Mouse (Mus musculus) A20 (cell line): ENCODE measurements around the gene Ttc27.

Experiments
- DNase-seq: peaks from one replicate; pipeline ENCODE4 v3.0.0-alpha.2; 2011; ENCODE audit warnings: low read depth, low spot score

Ttc27 gene

DNA sequence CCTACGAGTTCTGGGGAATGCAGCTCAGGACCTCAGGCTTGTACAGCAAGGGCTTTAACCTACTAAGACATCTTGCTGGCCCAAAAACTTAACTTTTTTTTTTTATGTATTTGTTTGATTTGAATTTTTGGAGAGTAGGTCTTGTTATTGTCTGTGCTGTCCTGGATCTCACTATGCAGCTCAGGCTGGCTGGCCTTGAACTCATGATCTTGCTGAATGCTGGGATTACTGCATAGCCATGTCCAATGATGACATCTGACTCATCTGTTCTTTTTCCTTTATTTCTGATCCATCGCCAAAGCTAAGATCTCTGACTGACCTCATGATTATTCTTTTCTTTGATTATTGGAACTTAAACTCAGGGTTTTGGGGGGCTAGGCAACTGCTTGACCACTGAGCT lies 113.3 kb downstream of the Ttc27 start:
- DNase-seq: no peak

DNA sequence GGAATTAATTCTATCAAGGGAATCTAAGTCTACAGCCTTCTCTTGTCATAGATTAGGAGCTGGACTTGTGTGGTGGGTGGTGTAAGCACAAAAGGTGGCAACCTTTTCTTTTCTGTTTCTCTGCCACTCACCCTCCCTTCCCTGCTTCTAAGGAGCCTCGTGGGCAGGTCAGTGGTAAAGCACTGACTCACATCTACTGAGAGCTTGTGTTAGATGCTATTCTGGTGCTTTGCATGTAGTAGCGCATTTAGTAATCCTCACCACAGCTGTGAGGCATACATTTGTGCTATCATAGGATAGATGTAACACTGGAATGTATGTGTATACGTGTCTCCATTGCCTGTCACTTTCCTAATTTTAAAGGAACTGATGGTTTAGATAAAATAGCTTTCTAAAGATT lies 124.2 kb downstream of the Ttc27 start:
- no peak for DNase-seq

DNA sequence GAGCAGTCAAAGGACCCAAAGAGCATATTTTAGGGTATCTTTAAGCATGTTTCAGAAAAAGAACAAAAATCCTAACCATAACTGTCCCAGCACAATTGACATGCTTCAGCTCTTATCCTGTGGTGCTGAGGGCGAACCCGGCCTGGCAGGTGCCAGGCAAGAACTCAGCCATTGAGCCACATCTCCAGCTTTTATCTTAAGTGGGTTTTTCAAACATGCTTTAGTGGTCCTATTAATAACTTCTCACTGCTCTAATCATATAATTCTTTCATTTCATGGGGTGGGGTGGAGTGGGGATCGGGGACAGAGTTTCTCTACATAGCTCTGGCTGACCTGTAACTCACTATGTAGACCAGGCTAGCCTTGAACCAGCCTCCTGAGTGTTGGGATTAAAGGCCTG lies 125.1 kb downstream of the Ttc27 start:
- no peak for DNase-seq

DNA sequence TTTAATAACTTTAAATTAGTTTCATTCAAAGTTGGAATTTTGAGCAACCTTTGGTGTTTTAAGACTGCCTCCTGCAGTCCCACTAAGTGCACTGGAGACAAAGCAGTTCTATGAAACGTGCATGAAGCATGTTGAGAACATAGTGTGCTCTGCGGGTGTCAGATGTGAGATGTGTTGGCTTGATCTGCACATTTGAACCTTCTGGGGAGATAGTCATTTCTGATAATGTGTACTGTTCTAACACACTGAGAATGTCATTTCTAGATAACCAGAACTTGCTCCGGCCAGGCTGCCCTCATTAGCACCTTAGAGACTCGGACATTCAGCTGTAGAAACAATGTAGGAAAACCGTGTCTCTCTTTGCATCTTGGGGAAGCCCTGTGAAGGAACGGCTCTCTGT lies 126.0 kb downstream of the Ttc27 start:
- no peak for DNase-seq

DNA sequence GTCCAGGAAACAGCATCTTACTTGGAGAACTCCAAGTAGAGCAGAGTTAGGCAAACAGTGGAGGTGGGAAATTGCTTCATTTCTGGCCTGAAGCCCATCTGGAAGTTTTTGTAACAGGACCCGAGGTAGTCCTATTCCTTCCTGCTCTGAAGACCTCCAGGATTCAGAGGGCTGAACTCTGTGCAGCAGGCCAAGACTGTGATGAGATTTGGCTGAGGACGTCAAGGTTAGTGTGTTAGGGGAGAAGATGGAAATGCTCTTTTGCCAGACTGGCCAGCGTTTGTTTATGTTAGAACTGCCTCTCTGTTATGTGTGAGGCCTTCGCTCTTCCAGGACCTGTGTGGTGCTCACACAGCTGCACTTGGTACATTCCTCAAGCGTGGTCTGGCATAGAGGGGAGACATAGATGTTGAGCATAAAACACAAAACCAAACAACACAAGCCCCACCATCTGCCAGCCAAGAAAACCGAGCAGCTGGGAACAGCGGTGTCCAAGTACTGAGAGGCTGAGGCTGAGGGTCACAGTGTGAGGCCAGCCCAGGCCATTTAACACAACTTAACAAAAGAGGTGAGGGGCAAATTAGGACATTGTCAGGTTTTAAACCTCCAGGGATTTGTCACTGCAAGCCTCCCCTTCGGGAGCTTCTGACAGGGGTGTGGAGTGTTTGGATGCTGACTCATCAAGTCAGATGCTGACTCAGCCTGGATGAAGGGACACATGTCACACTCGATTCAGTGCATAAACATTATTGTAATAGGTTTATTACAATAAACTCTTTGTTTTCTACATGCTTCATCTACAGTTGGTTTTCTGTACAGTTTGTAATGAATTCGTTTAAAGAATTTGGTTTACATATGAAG lies 128.7 kb downstream of the Ttc27 start:
- DNase-seq: no peak

DNA sequence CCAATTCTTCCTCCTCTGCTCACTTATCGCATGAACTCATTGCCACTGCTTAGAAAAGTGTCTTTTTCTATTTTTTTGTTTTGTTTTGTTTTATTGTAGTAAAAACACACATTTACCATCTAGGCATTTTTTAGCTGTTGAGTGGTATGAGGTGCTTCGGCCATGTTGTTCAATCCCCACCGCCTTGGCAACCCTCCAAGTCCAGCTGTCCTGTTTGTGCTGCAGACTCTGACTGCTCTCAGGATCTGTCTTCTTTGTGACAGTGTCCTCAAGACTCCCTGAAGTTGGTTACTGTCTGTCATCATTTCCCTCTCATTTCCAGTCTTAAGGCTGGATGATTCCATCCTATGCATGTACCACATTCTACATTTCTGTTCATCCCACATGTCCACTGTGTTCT lies 132.7 kb downstream of the Ttc27 start:
- no peak for DNase-seq

DNA sequence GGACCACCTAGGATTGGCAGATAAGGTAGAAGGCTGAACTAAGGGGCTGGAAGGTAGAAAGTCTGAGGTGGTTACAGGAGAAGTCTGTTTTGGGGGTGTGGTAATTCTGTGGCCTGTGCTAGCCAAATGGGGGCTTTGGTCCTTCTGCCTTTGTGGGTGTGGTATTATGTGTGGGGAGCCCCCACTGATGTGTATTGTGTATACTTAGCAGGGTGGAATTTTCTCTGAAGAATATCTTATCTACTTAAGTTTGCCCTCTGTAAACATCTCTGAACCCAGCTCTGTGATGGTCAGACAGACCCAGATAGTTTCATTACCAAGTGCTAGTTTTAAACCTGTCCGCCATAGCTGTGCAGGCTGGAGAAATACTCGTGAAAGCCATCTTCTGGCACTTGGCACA lies 141.8 kb downstream of the Ttc27 start:
- no peak for DNase-seq

DNA sequence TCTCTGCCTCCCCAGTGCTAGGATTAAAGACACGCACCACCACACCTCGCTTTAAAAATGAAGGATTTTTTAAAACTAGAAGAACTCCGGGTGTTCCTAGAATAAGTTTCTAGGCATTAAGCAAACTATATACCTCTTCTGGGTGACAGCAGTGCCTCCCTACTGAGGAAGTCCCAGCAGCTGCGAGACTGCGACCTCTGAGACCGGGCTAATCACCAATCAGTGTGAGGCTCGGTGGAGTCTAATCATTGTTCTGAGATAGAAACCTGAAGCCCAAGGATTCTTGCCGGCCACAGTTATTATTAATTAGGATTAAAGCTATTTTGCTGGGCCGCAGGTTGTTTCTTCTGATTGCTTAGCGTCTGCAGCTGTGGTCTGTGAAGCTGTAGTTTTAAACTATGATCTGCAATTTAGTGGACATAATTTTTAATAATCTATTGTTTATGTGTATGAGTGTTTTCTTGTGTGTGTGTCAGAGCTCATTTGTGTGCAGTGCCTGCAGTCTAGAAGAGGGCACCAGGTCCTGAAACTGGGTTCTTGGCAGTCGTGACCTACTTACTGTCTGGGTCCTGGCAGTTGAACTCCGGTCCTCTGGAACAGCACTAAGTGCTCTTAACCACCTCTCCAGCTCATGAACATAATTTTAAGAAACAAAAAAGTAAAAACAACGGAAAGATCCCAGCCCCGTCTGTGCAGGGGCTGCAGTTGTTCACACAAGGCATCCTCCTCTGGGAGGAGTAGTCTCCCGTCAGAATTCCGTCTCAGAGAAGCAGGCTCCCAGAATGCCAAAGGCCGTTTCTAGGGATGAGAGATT lies 142.9 kb downstream of the Ttc27 start:
- no peak for DNase-seq

DNA sequence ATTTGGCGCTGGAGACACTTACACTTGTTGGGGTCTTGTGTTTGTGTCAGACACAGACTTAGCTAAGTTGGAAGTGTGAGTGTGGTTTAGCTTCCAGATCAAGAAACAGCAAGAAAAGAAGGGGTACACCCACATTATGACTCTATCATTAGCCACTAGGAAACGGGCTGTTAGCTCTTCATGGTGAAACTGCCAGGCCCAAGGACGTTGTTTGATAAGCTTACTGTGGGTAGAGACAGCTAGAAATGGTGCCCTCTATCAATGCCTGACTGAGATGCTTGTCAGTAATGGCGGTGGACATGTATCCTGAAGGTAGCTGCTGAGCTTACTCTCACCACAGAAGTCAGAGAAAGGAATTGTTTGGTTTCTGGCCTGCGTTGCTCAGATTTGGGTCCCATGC lies 146.3 kb downstream of the Ttc27 start:
- no peak for DNase-seq

DNA sequence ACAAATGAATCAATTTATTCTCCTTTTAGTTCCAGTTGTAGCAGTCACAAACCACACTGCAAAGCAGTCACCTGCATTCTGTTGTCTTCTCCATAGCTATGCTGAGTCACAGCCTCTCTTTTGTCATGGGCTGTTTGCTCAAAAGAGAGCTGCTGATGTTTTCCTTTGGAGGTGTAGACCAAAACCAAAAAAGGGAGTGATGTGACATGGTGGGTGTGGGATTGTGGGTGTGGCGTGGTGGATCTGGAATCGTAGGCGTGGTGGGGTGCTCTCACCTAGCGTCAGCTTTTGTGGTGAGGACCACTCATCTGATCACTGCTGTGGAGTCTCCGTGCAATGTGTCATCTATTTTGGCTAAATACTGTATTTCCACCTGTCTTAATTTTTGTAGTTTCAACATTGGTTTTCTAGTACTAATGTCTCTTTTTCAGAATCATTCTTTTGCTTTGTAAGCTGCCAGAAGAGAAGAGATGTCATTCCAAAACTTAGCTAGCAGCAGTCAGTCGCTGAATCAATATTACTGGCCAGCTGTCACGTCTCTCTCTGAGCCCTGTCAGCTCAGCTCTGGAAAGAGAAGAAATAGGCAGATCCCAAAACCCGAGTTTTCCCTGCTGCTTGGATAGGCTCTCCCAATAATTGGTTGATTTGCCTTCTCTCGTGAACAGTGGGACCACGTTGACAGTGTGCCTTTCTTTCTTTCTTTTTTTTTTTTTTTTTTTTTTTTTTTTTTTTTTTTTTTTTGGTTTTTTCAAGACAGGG lies 147.4 kb downstream of the Ttc27 start:
- no peak for DNase-seq

DNA sequence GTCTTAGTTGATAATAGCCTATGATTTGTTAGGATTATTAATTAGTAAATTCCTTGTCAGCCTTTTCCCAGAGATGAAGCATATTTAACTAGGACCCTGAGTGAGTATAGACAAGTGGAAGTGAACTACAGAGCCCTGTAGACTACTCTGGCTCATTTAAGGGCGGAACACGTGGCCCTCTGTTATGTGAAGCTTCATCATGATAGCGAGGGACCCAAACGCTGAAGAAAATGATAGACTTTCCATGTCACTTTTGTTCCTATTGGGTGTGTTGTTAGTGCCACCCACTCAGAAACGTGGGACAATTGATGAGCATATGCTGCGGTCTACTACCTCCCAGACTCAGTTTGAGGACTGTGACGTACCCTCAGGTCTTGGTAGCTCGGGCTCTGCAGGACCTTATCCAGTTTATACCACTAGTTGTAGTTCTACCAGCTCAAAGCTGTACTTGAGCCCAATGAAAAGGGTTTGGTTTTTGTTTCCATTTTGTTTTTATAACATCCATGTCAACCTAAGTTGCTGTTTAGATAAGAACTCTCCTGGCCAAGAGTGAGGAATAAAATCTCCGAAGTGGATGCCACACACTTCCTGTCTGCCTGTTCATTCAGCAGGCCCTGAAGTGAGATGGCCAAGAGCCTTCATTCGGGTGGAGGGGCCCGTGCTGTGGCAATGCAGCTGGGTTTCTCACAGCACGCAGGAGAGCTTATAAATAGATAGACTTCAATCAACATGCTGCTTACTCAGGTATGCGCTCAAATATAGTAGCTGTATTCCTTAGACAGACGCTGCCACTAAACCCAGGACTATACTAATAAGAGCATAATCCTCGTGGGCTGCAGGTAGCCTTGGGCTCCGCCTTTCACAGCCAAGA lies 148.4 kb downstream of the Ttc27 start:
- DNase-seq: no peak

DNA sequence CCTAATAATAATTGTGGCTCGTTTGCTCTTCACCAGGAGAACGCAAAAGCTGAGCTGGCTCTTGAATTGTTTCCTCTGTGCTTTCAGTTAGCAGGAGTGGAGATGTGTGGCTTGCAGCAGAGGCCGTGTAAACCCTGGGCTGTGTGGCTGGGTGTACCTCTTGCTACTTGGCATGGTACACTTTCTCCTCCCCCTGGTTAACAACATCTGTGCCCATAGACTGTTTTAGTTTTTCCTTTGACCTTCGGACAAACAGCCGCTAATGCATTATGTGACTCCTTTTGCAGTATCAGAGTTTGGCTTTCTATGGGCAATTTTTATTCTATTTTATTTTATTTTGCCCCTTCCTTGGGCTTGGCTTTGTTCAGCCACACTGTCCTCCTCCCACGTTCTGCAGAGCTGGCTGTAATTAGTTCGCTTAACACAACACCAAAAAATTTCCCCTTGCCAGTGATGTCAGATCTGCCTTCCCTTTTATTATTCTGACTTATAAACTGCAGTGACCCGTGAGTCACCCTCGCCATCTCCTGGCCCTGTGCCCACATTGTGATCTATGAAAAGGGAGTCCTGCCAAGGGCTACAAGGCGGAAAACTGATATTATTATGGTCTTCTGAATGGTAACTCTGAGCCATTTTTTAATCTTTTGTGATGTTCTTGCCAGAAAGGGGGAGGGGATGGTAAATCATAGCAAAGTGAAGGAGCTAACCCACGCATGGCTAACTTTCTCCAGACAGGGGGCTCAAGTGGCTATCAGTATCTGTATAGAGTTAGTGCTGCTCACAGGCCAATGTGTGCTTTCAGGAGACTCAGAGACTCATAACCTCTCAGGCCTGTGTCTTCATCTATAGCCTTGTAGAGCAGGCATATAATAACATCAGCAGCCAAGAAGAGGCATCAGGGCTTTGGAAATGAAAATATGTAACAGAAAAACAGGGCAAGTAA lies 149.3 kb downstream of the Ttc27 start:
- no peak for DNase-seq

DNA sequence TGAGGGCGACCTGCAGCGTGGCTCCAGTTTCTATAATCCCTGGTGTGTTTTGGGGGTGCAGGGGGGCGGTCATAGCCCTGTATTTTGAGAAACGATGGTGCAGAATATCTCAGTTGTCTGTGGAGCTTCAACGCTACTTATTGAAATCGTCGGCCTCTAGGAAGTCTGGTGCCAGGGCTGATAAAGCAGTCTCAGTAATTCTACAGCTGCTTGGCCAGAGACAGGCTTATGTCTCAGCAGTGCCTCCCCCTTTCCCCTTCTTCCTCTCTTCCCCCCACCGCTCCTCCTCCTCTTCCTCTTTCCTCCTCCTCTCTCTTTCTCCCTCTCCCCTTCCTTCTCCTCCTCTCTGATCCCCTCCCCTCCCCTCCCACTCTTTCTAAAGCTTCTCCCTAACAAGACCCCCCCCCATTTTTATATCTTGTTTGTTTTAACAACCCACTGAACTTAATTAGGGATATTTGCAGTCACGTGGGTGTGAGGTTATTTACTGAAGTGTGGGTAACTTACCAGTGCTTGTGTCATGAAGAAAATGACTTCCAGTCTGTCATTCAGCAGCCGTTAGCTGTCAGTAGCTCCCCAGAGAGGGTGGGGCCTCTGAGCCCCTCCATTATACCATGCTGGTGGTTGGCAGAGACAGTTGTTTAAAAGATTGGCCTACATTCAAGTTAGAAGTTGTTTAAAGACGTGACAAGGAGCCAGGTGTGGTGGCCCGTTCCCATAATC lies 150.8 kb downstream of the Ttc27 start:
- no peak for DNase-seq

DNA sequence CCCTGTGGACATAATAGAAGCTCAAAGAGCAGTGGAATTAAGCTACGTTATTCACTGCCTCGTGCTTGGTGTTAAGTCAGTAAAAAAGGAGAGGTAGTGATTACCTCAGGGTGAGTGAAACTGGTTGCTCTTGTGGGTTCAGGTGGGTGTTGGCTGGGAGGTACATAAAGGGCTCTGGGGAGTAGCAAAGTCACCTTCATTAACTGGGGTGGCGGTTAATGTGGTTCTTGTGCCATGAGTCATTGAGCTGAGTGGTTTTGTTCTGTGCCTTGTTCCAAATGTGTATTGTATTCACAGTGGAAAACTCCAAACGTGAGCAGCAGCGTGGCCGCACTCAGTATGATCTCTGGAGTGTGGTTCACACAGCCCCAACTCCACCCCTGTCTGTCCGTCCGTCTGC lies 152.0 kb downstream of the Ttc27 start:
- no peak for DNase-seq

DNA sequence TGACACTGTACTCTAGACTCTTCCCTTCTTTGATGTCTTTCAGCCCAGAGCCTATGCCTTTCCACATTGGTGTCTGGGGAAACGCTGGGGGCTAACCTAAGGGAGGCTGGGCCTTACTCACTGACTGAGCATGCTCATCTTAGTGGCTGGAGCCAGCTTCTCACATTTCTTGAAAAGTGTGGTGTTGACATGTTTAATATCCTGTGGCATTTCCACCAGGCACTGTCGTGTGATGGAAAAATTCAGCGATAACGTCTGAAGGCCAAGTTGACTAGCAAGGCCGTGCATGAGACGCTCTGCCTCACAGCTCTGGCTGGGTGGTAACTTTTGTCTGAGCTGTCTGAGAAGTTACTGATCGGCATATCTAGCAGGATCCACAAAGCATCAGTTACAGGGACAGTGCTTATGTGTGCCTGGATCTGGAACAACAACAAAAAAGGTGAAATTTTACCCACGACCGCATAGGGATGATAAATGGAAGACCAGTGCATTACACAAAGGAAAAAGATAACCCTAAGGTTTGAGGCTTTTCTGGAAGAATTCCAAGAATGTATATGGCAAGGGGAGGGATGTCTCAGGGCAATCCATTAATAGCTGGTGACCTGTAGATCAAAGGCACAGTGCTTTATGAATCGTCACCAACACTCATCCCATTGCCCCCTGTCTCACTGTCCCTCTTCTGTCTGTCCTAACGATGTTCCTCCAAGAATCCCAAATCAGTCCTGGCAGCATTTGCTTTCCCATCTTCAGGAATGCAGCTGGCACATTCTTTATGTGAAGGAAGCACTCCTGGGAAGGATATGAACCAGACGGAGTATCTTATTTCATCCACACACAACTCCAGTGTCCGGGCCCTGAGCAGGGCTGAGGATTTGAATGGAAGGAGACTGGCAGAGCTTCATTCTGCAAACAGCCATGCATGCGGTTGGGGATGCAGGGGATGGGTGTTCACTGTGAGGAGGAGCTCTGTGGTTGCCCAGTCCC lies 152.9 kb downstream of the Ttc27 start:
- DNase-seq: no peak

DNA sequence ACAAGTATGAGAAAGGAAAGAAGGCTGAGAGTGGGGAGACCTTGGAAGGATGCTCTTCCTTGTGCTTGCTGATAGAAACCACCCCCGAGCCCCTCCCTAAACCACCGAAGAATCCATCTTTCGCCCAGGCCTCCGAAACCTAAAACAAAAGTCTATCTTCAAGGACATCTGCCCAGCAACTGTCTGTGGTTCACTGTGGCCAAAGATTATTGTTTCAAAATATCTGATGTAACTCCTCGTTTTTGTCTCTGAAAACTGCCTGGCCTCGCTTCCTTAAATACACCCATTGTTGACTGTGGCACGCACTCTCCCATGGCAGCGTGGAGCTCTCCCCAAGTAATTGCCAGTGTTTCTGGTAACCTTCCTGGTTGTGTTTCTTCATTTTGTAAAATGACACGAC lies 155.0 kb downstream of the Ttc27 start:
- no peak for DNase-seq

DNA sequence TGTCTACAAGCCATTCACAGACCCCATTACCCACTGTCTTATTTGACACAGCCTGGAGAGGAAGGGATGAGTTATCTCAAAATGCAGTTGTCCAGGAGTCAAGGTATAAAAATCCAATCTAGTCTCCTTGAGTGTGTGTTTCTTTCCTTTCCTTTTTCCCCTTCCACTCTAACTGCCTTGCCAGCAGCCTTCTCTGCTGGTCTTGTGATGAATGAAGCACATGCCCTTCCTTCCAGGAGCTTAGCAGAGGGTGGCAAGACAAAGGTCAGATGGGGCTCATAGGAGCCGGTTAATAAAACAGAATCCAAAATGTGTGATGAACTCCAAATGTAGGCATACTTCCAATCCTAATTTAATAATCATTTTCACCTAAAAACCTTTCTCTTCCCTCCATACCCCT lies 156.2 kb downstream of the Ttc27 start:
- DNase-seq: no peak

DNA sequence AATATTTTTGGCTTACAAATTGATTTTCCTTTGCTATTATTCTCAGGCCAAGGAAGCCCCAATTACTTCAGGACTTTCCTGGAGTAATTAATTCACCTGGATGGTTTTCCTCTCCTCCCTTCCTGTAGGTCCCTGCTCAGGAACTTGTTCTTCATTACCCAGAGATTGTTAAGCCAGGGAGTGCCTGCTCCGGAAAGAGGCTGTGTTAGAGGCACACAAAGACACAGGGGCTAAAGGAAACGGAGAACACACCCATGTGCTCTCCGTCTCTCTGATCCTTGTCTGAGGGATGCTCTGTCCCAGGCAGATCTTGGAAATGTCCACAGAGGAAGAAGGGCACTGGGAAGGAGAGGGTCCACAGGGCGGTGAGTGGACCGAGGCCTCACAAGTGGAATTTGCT lies 158.2 kb downstream of the Ttc27 start:
- DNase-seq: no peak
